Mouse (Mus musculus): ENCODE results near the gene Rnf152.

- TF ChIP-seq CTCF (IDR thresholded peaks at IDR 0.05; ENCODE audit: borderline replicate concordance, control insufficient read depth, extremely low read depth, insufficient read depth, low read length, poor library complexity) (no peak), POLR2A (IDR thresholded peaks at IDR 0.05; ENCODE audit: control insufficient read depth, extremely low read depth, insufficient read depth, low read length, poor library complexity) (no peak)
These were observed 54.3 kb downstream of the Rnf152 start for GRCm38 (mm10) chr1:105302164-105302563.

All from thymus, adult 2 months (tissue).